Mouse (Mus musculus) cerebellum, adult 8-10 months (tissue): ENCODE measurements around the gene Fam104a.

Experiments
- DNase-seq: peaks from one replicate; pipeline ENCODE4 v3.0.0; 2022

Fam104a gene

DNA sequence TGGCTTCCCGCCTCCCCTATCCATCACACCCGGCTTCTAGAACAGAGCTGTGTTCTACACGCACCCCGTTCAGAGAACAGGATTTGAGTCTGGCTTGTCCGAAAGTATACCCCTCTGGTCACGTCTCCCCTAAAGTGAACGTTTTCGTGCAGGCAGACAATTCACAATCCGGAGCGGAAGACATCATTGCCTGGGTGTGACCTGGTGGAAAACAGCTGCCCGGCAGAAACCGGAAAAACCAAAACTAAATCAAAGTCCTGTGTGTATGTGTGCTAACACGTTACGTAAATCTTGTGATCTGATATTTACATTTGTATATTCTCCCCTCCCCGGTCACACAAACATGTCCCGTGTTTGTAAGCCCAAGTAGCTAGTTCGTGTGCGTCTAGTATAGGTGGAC lies 58.5 kb downstream of the Fam104a start:
- DNase-seq, result no peak

DNA sequence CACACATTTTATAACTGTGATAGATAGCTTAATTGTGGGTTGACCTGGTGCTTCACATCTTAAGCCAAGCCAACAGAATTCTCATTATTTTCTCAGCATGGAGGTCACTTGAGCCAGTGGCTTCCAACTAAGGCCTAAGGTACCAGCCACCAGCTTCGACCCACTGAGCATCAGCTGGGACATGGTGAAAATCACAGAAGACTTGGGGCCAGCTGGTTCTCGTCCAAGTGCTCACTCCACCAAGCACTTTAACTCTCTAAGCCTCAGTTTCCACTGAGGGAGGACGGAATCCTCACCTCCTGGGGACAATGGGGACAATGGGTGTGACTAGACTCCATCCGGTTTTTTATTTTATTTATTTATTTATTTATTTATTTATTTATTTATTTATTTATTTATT lies 61.9 kb downstream of the Fam104a start:
- DNase-seq, result no peak

- DNase-seq, result no peak
These were observed 63.0 kb downstream of the Fam104a start for GRCm38 (mm10) chr11:113621001-113621400.

DNA sequence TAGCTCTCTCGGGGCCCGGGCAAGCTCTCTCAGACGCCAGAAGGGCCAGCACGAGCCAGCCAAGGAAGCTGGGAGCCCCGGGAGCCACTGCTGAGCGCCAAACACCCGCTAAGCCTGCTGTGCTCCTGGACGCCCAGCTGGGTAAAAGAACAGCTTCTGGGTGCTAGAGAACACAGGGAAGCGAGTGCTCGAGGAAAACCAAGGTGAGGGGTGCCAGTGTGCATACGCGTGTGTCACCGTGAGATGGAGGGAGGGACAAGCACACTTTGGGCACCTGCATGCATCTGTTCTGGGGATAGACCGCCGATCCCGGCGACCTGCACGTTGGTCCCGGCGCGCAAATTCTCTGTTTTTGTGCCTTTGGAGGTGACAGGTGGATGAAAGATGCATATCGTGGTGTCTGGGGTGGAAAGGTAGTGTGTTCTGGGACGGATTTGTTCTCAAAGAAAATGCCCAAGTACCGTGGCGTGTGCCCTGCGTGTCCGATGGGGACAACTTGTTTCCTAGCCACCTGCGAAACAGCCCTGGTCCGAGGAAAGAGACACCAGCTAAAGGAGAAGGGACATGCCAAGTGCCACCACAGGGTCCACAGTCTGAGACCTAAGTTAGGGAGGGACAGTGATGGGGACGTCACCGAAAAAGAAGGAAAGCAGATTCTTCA lies 64.4 kb downstream of the Fam104a start:
- no peak for DNase-seq

- peak; percentile 41 for DNase-seq
These were observed 65.1 kb downstream of the Fam104a start, which contains the start of gene Sstr2 for GRCm38 (mm10) chr11:113618672-113619419. Gene Sstr2 (plus strand): TSS chr11:113619342.

DNA sequence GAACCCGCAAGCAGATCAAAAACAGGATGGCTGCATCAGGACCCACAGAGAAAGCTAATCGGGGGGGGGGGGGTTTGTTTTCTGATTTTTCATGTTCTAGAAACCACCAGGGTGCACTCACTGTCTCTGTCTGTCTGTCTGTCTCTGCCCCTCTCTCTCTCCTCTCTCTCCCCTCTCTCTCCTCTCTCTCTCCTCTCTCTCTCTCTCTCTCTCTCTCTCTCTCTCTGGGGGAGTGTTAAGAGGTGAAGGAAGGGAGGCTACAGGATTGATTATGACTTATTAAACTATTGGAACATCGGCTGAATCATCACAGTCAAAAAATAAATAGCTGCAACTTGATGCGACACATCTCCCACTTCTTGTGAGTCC lies 65.7 kb downstream of the Fam104a start:
- no peak for DNase-seq

- DNase-seq, result peak; percentile 61
These were observed 66.6 kb downstream of the Fam104a start for GRCm38 (mm10) chr11:113617132-113617911.

DNA sequence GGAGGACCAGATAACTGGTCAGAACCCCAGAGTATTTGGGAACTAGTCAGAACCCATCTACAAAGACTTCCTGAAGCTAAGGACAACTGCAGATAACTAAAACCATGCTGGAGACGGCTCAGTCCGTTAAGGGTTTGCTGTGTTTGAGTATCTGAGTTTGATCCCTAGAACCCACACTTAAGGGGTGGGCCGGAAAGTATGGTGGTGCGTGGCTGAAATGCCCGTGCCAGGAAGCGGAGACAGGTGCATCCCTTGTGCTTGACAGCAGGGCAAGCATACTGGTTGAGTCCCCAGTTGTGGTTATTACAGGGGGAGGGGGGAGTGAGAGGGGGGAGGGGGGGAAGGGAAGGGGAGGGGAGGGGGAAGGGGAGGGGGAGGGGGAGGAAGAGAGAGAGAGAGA lies 69.5 kb downstream of the Fam104a start:
- DNase-seq, result no peak

- DNase-seq, result no peak
These were observed 72.0 kb downstream of the Fam104a start for GRCm38 (mm10) chr11:113611664-113612611.
